Mouse (Mus musculus) heart, adult 2 months (tissue): ENCODE results near the gene Rnf223. TPM values are rescaled to one million over a fixed set of nuclear protein-coding genes. Genes with fewer than 3 reads are reported as not detected.

Source experiments
- DNase-seq, 2 experiments: peaks; one replicate each; pipeline ENCODE4 v3.0.0; 2021
- H3K27ac ChIP-seq: fragments of 200-600 bp; 2 replicates; pipeline ENCODE4 v1.8.1; 2022
- H3K27me3 ChIP-seq: fragments of 200-500 bp; 2 replicates; pipeline ENCODE4 v1.6.1; 2012; ENCODE audit warnings: mild to moderate bottlenecking, low read length, inconsistent platforms, mixed read lengths; ENCODE audit not compliant: control insufficient read depth, insufficient read depth
- H3K36me3 ChIP-seq: fragments of 200-500 bp; 2 replicates; pipeline ENCODE4 v1.6.1; 2012; ENCODE audit warnings: low read length, inconsistent platforms; ENCODE audit not compliant: control insufficient read depth, insufficient read depth
- H3K4me1 ChIP-seq: fragments of 200-500 bp; 2 replicates; pipeline ENCODE4 v1.6.1; 2011; ENCODE audit warnings: low read length; ENCODE audit not compliant: control insufficient read depth, insufficient read depth
- H3K4me3 ChIP-seq: fragments of 200-600 bp; 2 replicates; pipeline ENCODE4 v1.8.1; 2022
- H3K79me2 ChIP-seq: fragments of 200-500 bp; replicated peaks from 2 replicates; pipeline ENCODE4 v1.6.1; 2012; ENCODE audit warnings: mild to moderate bottlenecking, inconsistent platforms, low read length, moderate library complexity, mixed read lengths; ENCODE audit not compliant: control insufficient read depth, insufficient read depth
- H3K9ac ChIP-seq: fragments of 200-500 bp; 2 replicates; pipeline ENCODE4 v1.6.1; 2012; ENCODE audit warnings: low read depth, mild to moderate bottlenecking, control low read depth, inconsistent platforms, low read length, mixed read lengths
- CTCF ChIP-seq: fragments of 200-600 bp; IDR thresholded peaks from 2 replicates; pipeline ENCODE4 v1.8.1; 2022; ENCODE audit warnings: antibody characterized with exemption, mild to moderate bottlenecking, moderate library complexity
- EP300 ChIP-seq: fragments of 200-500 bp; IDR thresholded peaks from 2 replicates; pipeline ENCODE4 v1.6.1; 2011; ENCODE audit warnings: low read depth, low read length, control low read depth; ENCODE audit not compliant: insufficient read depth
- POLR2A ChIP-seq: fragments of 200-500 bp; IDR thresholded peaks from 2 replicates; pipeline ENCODE4 v1.6.1; 2011; ENCODE audit warnings: mild to moderate bottlenecking, low read depth, low read length, control low read depth; ENCODE audit not compliant: insufficient read depth
- WGBS: fragments of 180-500 bp; shearing (Covaris S2); methylation state at CpG from one replicate; pipeline ENCODE4 v1.1.7; 2018; 5-methylcytosine and 5-hydroxymethylcytosine counted together
- intact Hi-C: fragments of 180-260 bp; cut with DNase I; formaldehyde crosslinking; loops from one replicate; pipeline ENCODE4 v1.15.1; 2025
- polyA plus RNA-seq: library from polyadenylated mRNA; depleted of rRNA; stranded (reverse); fragments of >200 nt; gene quantifications from 2 replicates; pipeline ENCODE4 v1.2.3, GENCODE M21; 2012
- total RNA-seq, 2 experiments: library from RNA; stranded (reverse); gene quantifications; 2 replicates each; pipeline ENCODE4 v1.2.3; 2021

Rnf223 gene
- total and polyA plus RNA-seq, 3 experiments: 0.07 to 0.14 TPM; not detected in 1

- 94% methylated on average over 7 of the region's 7 CpGs for WGBS
- no peak for DNase-seq
- no peak overlapping the region for H3K27ac ChIP-seq
- TF ChIP-seq EP300 (no peak), CTCF (no peak), POLR2A (no peak)
- H3K4me3 ChIP-seq: no peak overlapping the region
- no peaks in the 10 kb centered on the region for H3K27me3 ChIP-seq
- H3K9ac ChIP-seq: no peak overlapping the region
- H3K4me1 ChIP-seq: no peaks in the 10 kb centered on the region
- no peaks in the 10 kb centered on the region for H3K79me2 ChIP-seq
- intact Hi-C loops: no loop called here
- no peaks in the 10 kb centered on the region for H3K36me3 ChIP-seq
These were observed 6.2 kb upstream of the Rnf223 start for GRCm38 (mm10) chr4:156124077-156124476.

DNA sequence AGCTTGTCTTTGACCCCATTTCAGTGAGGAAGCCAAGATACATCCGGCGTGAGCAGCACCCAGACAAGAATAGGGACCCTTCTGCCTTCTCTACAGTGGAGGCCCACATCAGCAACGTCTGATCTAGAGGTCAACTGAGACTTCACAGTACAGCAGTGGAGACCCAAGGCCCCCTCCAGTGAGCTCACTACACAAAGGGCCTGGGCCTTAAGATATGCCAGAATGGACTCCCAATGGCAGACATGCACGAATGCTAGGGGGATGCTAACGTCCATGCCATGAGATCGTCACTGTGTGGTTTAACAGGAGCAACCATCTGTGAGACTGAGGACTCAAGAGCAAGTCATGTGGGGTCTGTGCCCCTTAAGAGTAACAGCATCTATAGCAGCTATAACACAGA, 4.9 kb upstream of the Rnf223 start:
- TF ChIP-seq CTCF (no peak), POLR2A (no peak), EP300 (no peak)

GRCm38 (mm10) chr4:156126841-156127240, 3.5 kb upstream of the Rnf223 start:
- Histone ChIP-seq H3K4me1 (no peaks in the 10 kb centered on the region), H3K79me2 (no peaks in the 10 kb centered on the region), H3K36me3 (no peaks in the 10 kb centered on the region), H3K4me3 (no peak overlapping the region), H3K27ac (no peak overlapping the region), H3K9ac (no peak overlapping the region), H3K27me3 (no peaks in the 10 kb centered on the region)
- TF ChIP-seq CTCF: no peak
- TF ChIP-seq EP300: no peak
- TF ChIP-seq POLR2A: no peak
- DNase-seq: no peak
- intact Hi-C loops: no loop called here
- WGBS: 79% methylated on average over 7 of the region's 7 CpGs

More for the DNA sequence above, 4.9 kb upstream of the Rnf223 start:
- intact Hi-C loops: no loop called here
- Histone ChIP-seq H3K36me3 (no peaks in the 10 kb centered on the region), H3K27ac (no peak overlapping the region), H3K79me2 (no peaks in the 10 kb centered on the region), H3K27me3 (no peaks in the 10 kb centered on the region), H3K4me1 (no peaks in the 10 kb centered on the region), H3K9ac (no peak overlapping the region), H3K4me3 (no peak overlapping the region)
- 95% methylated on average over 6 of the region's 6 CpGs for WGBS
- DNase-seq: no peak

DNA sequence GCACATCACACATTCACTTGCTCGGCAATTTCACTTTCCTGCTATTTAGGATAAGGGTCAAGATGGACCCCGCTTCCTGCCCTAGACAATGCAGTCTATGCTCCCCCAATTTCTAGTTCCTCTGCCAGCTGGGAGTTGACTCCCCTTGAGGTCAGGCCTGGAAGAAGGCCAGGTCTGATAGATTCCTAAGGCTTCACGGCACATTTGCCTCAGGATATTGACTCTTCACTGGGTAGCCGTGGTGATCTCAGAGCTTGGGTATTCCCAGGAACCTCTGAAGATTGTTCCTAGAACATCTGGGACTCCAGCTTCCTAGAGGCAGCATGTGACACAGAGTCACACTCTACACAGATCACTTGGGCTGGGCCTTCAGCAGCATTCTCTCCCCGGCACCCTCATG, 1.6 kb upstream of the Rnf223 start:
- Histone ChIP-seq H3K27me3 (no peaks in the 10 kb centered on the region), H3K9ac (no peak overlapping the region), H3K4me1 (no peaks in the 10 kb centered on the region), H3K36me3 (no peaks in the 10 kb centered on the region), H3K27ac (no peak overlapping the region), H3K79me2 (no peaks in the 10 kb centered on the region), H3K4me3 (no peak overlapping the region)
- 47% methylated on average over 5 of the region's 5 CpGs for WGBS
- intact Hi-C loops: no loop called here
- DNase-seq: no peak
- TF ChIP-seq POLR2A: no peak

DNA sequence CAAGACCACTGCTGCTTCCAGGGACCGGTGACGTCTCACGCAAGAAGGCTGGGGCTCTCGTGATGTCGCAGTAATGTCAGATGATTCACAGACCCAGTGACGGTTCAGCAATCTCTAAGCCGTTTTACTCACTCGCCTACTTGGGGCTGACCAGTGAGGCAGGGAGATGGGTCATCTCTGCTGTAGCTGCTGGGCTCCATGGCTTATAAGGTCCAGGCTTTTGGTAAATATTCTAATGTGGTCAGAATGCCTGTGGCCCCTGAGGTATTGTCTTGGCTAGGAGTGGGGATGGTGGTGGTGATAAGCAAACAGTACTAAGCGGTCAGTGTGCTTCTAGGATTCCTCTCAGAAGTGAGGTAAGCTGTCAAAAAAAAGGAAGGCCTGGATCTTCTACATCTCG, 627 bp downstream of the Rnf223 start:
- no peak for DNase-seq
- H3K4me1 ChIP-seq: no peaks in the 10 kb centered on the region
- no peak overlapping the region for H3K9ac ChIP-seq
- no peak overlapping the region for H3K27ac ChIP-seq
- no peaks in the 10 kb centered on the region for H3K36me3 ChIP-seq
- no peaks in the 10 kb centered on the region for H3K79me2 ChIP-seq
- WGBS: 85% methylated on average over 10 of the region's 10 CpGs
- no peak overlapping the region for H3K4me3 ChIP-seq
- intact Hi-C loops: no loop called here
- no peaks in the 10 kb centered on the region for H3K27me3 ChIP-seq
- TF ChIP-seq CTCF (no peak), EP300 (no peak), POLR2A (no peak)

DNA sequence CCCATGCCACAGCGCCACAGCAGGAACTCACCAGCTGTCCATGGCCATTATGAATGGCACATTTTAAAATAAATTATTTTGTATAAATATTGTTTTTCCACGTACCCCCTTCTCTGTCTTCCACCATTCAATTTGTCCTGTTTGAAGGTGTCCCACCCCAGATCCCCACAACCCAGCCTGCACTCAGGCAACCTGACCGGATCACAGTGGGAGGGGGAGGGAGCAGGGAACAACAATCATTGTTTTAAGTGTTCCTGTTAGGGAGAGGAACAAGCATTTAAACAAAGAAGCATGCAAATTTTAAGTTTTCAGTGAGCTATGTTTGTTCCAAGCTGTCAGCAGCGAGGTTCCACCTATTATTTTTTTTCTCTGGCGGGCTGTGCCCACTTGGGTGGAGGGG, 3.0 kb downstream of the Rnf223 start:
- no peak for DNase-seq
- Histone ChIP-seq H3K79me2 (no peaks in the 10 kb centered on the region), H3K4me1 (no peaks in the 10 kb centered on the region), H3K27ac (no peak overlapping the region; the same call in none of the 2 replicates), H3K27me3 (no peaks in the 10 kb centered on the region), H3K9ac (no peak overlapping the region), H3K36me3 (no peaks in the 10 kb centered on the region), H3K4me3 (no peak overlapping the region)
- intact Hi-C loops: no loop called here
- 62% methylated on average over 5 of the region's 5 CpGs for WGBS
- TF ChIP-seq POLR2A (no peak), CTCF (no peak), EP300 (no peak)
